Mouse (Mus musculus) Patski (cell line): ENCODE measurements around the gene Utf1. TPM values are rescaled to one million over a fixed set of nuclear protein-coding genes. Genes with fewer than 3 reads are reported as not detected.
A peak's percentile ranks its signal among the peaks of the same experiment; 100 is the strongest.

ENCODE experiments used
- ATAC-seq: fragments of 100-300 bp; one replicate; pipeline ENCODE4 v1.8.0; 2021
- CTCF ChIA-PET: fragments of 350-600 bp; sonication (Branson Sonifier 250); formaldehyde crosslinking; loops from one replicate; lab custom pipeline; 2022; ENCODE audit warnings: inconsistent platforms; lab: Charles Lee
- POLR2A ChIA-PET: fragments of 350-600 bp; sonication (Branson Sonifier 250); formaldehyde crosslinking; loops from one replicate; lab custom pipeline; 2022; ENCODE audit warnings: antibody characterized with exemption, inconsistent platforms; lab: Charles Lee
- DNase-seq: peaks from one replicate; pipeline ENCODE4 v3.0.0-alpha.2; 2011; ENCODE audit warnings: low read depth, low spot score
- H3K27me3 ChIP-seq: fragments of 371-371 bp; one replicate; pipeline ENCODE4 v1.5.1; 2021
- CTCF ChIP-seq: fragments of 100-300 bp; IDR thresholded peaks from one replicate; pipeline ENCODE4 v1.5.1; 2021
- in situ Hi-C: fragments of 300-500 bp; cut with MboI; formaldehyde crosslinking; loops from 3 replicates; pipeline ENCODE4 v1.11.1; 2018; ENCODE audit warnings: low pct_unique_long_range_greater_than_20kb, mixed read lengths
- polyA plus RNA-seq: library from polyadenylated mRNA; unstranded; gene quantifications from one replicate; pipeline ENCODE4 v1.2.3, GENCODE M21; 2021

The Utf1 gene
- not detected for polyA plus RNA-seq

GRCm38 (mm10) chr7:139943674-139944281 is at the start of gene Utf1:
Gene Utf1, plus strand, starts transcription at chr7:139943789.
- no peak for ATAC-seq
- ChIA-PET POLR2A (no interaction called here), CTCF (no interaction called here)
- H3K27me3 ChIP-seq = peaks cover 12% of the 10 kb centered on the region
- in situ Hi-C loops = no loop called here
- DNase-seq = no peak
- no peak for TF ChIP-seq CTCF

DNA sequence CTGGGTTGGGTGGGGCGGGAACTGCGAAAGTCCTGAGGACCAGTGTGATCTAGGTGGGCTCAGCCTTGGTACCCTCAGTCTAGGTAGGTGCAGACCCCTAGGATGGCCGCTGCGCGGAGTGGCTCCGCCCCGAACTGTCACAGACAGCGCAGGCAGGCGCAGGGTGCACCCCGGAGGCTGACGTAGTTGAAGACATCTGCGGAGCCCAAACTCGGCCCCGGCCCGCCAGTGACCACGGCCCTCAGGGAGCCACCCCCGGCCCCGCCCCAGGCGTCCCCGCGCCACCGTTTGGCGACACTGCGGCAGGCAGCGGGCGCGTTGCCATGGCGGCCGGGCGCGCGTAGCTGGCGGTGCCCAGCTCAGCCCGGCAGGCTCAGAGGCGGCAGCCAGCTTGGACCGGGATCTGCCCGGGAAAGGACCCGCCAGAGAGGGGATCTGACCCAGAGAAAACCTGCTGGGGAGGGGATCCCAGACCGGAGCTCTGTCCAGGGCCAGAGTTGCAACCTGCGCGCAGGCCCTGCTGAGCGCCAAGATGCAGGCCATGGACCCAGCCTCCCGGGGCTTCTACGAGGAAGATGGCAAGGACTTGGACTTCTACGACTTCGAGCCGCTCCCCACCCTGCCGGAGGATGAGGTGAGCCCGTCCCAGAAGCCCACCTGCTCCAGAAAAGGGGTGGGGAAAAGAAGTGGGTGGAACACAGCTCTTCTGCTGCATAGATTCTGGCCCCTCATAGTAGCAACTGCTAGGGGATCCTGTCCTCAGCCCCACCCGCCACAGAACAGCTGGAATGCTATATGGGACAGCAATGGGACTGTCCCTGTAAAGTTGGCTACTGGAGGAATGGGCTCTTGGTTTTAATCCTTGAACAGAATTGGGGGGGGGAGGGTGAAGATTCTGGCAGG is 48.7 kb upstream of the Utf1 start, which contains the start of gene Kndc1:
Gene Kndc1, plus strand, starts transcription at position 42 of the 903 bp plus-strand sequence.
- CTCF ChIA-PET = interaction anchor here (1.3 kb wide), 1 partner anchor 10 kb away, joined by 7 read pairs; no protein-coding TSS in a partner anchor
- ATAC-seq = peak; percentile 36

DNA sequence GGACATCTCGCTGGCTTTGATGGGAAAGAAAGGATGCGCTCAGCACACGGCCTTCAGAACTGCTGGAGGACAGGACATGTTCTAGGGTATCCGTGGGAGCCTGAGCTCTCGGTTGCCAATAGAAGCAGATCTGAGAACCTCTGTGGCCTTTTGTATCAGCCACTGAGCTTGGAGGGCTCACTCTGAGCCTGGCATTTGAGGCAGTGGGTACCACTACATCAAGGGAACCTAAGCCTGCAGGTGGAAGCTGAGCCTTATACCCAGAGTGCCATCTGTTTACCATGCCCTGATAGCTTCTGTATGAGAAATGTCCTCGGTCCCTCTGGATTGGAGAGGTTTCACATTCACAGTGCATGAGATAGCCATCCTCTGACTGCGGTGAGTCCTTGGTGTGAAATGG is 47.3 kb upstream of the Utf1 start:
- ChIA-PET CTCF (interaction anchor here (1.0 kb wide), 1 partner anchor 9 kb away, joined by 4 read pairs; no protein-coding TSS in a partner anchor), POLR2A (no interaction called here)
- ATAC-seq = no peak
- in situ Hi-C loops = no loop called here
- DNase-seq = no peak
- TF ChIP-seq CTCF = no peak
- peaks cover 32% of the 10 kb centered on the region for H3K27me3 ChIP-seq

More for the DNA sequence above, 48.7 kb upstream of the Utf1 start, which contains the start of gene Kndc1:
- H3K27me3 ChIP-seq = peaks cover 36% of the 10 kb centered on the region
- in situ Hi-C loops = no loop called here
- no peak for DNase-seq
- POLR2A ChIA-PET = no interaction called here
- no peak for TF ChIP-seq CTCF

DNA sequence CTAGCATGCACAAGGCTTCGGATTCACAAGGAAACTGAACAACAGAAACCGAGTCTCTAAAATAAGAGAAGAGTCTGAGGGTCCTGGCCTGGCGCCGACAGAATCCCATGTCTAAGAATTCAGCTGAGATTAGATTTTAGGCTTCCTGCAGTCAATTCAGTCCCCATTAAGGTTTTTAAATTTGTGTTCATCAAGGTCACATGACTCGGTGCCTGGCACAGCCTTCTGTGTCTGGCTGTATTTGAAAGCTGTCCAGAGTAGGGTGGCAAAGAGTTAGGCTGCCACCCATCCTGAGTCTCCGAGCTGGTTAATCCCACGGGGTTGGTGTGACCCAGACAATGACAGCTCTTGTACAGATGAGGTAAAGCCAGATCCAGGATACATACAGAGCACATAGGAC is 46.8 kb upstream of the Utf1 start:
- ChIA-PET CTCF (interaction anchor here (1.0 kb wide), 1 partner anchor 8 kb away, joined by 4 read pairs; no protein-coding TSS in a partner anchor), POLR2A (no interaction called here)
- DNase-seq (no peak), ATAC-seq (no peak)
- peaks cover 32% of the 10 kb centered on the region for H3K27me3 ChIP-seq
- TF ChIP-seq CTCF = no peak
- in situ Hi-C loops = no loop called here

DNA sequence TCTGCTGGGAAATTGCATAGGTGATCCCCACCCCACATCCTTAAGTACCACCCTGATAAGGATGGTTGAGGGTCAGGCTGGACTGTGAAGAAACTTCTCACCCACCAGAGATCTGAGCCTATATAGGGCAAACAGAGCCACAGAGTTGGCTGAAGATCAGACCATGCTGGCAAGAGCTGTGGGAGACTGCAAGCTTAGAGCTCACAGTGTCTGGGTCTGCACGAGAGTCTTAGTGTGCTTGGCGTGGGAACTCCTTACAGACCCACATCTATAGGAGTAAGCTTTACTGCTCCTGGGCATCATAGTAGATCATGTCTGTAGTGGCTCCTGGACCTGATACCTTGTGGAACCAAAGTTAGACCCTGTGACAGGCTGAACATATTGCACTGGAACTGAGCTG is 45.0 kb upstream of the Utf1 start:
- DNase-seq (no peak), ATAC-seq (no peak)
- ChIA-PET POLR2A (no interaction called here), CTCF (interaction anchor here (0.9 to 1.2 kb wide), 2 partner anchors 16 to 33 kb away, joined by 3 read pairs; no protein-coding TSS in a partner anchor)
- TF ChIP-seq CTCF = no peak
- in situ Hi-C loops = no loop called here
- H3K27me3 ChIP-seq = peaks cover 32% of the 10 kb centered on the region

DNA sequence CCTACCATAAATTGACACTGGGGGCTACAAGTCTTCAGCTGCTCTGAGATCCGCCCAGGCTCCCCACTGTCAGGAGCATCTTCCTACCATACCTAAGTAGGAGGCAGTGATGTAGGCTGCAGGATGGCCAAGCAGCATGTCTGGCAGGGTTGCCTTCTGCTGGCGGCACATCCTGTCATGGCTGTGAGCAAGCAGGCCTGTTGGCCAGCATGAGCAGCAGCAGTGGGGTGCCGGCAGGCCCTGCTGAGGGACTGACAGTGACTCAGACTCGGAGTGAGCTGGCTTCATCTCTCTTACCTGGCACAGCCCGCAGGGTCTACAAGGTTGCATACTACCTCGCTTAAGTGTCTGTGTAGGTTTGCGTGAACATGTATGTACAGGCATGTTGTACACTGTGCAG is 44.1 kb upstream of the Utf1 start:
- in situ Hi-C loops = no loop called here
- peaks cover 24% of the 10 kb centered on the region for H3K27me3 ChIP-seq
- DNase-seq (no peak), ATAC-seq (no peak)
- ChIA-PET CTCF (interaction anchor here (0.9 to 1.2 kb wide), 2 partner anchors 15 to 32 kb away, joined by 3 read pairs; no protein-coding TSS in a partner anchor), POLR2A (no interaction called here)
- TF ChIP-seq CTCF = no peak

DNA sequence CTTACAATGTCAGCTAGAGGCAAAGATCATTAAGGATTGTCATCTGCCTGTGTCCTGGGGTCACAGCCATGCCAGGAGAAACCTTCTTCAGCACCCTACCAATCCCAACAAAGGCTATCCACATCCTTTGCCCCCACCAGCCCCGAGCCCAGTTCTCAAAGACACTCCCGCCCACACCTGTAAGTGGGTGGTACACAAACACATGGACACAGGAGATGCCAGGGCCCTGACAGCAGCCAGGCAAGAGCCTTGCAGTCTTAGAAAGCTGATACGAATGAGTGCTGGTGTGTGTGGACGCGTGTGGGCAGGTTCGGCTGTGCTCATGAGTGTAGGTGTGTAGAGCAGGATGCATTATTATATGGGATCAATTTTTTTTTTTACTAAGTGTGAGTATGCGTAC is 43.1 kb upstream of the Utf1 start:
- ChIA-PET POLR2A (no interaction called here), CTCF (no interaction called here)
- in situ Hi-C loops = loop anchor here (5.0 to 10.0 kb wide), 2 partner anchors 94 to 167 kb away; partner anchors contain the start of gene Adam8
- TF ChIP-seq CTCF = no peak
- H3K27me3 ChIP-seq = peaks cover 20% of the 10 kb centered on the region
- ATAC-seq = no peak
- DNase-seq = no peak

DNA sequence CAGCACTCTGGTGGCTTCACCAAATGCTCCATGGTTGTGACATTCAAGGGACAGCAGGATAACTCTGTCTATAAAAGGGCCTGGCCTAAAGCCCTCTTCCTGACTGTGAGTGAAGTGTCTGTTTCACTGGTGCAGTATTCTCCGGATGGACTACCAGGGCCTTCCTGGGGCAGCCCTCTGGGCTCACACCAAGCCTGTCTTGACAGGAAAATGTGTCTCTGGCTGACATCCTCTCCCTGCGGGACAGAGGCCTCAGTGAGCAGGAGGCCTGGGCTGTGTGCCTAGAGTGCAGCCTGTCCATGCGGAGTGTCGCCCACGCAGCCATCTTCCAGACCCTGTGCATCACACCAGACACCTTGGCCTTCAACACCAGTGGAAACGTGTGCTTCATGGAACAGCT is 42.7 kb upstream of the Utf1 start:
- TF ChIP-seq CTCF = no peak
- ChIA-PET CTCF (no interaction called here), POLR2A (interaction anchor here (0.6 kb wide), 1 partner anchor 24 kb away, joined by 3 read pairs; no protein-coding TSS in a partner anchor)
- in situ Hi-C loops = loop anchor here (5.0 to 10.0 kb wide), 2 partner anchors 94 to 166 kb away; partner anchors contain the start of gene Adam8
- ATAC-seq (no peak), DNase-seq (no peak)
- H3K27me3 ChIP-seq = peaks cover 15% of the 10 kb centered on the region

- peaks cover 11% of the 10 kb centered on the region for H3K27me3 ChIP-seq
- DNase-seq = no peak
- in situ Hi-C loops = loop anchor here (5.0 to 10.0 kb wide), 2 partner anchors 93 to 165 kb away; partner anchors contain the start of gene Adam8
- ChIA-PET POLR2A (no interaction called here), CTCF (interaction anchor here (0.9 kb wide), 1 partner anchor 286 kb away, joined by 3 read pairs; no protein-coding TSS in a partner anchor)
- ATAC-seq = no peak
- no peak for TF ChIP-seq CTCF
These were observed 41.6 kb upstream of the Utf1 start for GRCm38 (mm10) chr7:139901981-139902380.

DNA sequence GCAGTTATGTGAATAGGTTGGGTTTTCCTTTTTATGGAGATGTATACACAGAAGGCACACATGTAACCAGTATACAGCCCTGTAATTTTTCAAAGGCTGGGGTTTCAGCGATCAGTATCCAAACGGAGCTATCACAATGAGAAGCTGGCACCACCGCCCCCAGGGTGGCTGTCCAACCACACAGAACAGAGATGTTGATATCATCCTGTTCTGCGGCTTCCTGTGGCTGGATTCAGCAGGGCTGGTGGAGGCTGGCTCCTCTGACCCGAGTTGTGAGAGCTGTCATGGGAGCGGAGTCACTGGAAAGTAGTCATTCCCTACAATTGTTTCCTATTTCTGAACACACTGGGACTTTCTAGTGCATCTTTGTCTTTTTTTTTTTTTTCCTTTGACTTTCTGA is 38.3 kb upstream of the Utf1 start:
- in situ Hi-C loops = loop anchor here (10.0 kb wide), 1 partner anchor 90 kb away; the partner anchor contains the start of gene Adam8
- no peak for TF ChIP-seq CTCF
- H3K27me3 ChIP-seq = peaks cover 4% of the 10 kb centered on the region
- ATAC-seq (no peak), DNase-seq (no peak)
- CTCF ChIA-PET = interaction anchor here (0.8 to 2.1 kb wide), 4 partner anchors 9 to 24 kb away, joined by 3 to 7 read pairs (median 4); partner anchors contain the start of gene Kndc1
- POLR2A ChIA-PET = no interaction called here
